Mouse (Mus musculus): Measurements from ENCODE around the gene Col5a3.

GRCm38 (mm10) chr9:20751477-20752029, 63.3 kb downstream of the Col5a3 start:
- TF ChIP-seq CTCF (conservative IDR thresholded peaks at IDR 0.05; ENCODE audit: low read length) = no peak
- no peak for TF ChIP-seq POU5F1 (IDR thresholded peaks at IDR 0.05; ENCODE audit: borderline replicate concordance, low read length)
- no peak for TF ChIP-seq NANOG (IDR thresholded peaks at IDR 0.05; ENCODE audit: borderline replicate concordance, low read length)
